Mouse (Mus musculus) liver, adult 2 months (tissue): ENCODE data around the gene Dnah2. TPM values are rescaled to one million over a fixed set of nuclear protein-coding genes. Genes with fewer than 3 reads are reported as not detected.
"Not testable (repeated sequence)": the region's sequence is repeated elsewhere in the genome, so short reads cannot be mapped to it uniquely, and the experiment has no call there.

Experiments
- DNase-seq: peaks from one replicate; pipeline ENCODE4 v3.0.0-alpha.2; 2011; ENCODE audit warnings: low read depth, low spot score; ENCODE audit errors: extremely low read depth
- H3K27ac ChIP-seq: fragments of 200-500 bp; replicated peaks from 2 replicates; pipeline ENCODE4 v1.5.1; 2012; ENCODE audit warnings: low read depth, mild to moderate bottlenecking, control low read depth, inconsistent platforms, low read length; ENCODE audit not compliant: insufficient read depth
- H3K27me3 ChIP-seq: fragments of 200-500 bp; 2 replicates; pipeline ENCODE4 v1.6.1; 2012; ENCODE audit warnings: mild to moderate bottlenecking, moderate library complexity, low read length, inconsistent platforms; ENCODE audit not compliant: control insufficient read depth, insufficient read depth
- H3K36me3 ChIP-seq: fragments of 200-500 bp; 2 replicates; pipeline ENCODE4 v1.6.1; 2012; ENCODE audit warnings: low read length, inconsistent platforms; ENCODE audit not compliant: control insufficient read depth, insufficient read depth
- H3K4me1 ChIP-seq: fragments of 200-500 bp; 2 replicates; pipeline ENCODE4 v1.6.1; 2011; ENCODE audit warnings: low read length; ENCODE audit not compliant: control insufficient read depth, insufficient read depth
- H3K4me3 ChIP-seq: fragments of 200-500 bp; 2 replicates; pipeline ENCODE4 v1.5.1; 2011; ENCODE audit warnings: low read depth, mild to moderate bottlenecking, control low read depth, low read length, moderate library complexity; ENCODE audit not compliant: insufficient read depth
- H3K79me2 ChIP-seq: fragments of 200-500 bp; 2 replicates; pipeline ENCODE4 v1.6.1; 2012; ENCODE audit warnings: inconsistent platforms, mild to moderate bottlenecking, low read length, moderate library complexity; ENCODE audit not compliant: control insufficient read depth, insufficient read depth
- H3K9ac ChIP-seq: fragments of 200-500 bp; 2 replicates; pipeline ENCODE4 v1.6.1; 2012; ENCODE audit warnings: low read depth, mild to moderate bottlenecking, control low read depth, inconsistent platforms, low read length
- CTCF ChIP-seq: fragments of 200-500 bp; IDR thresholded peaks from 2 replicates; pipeline ENCODE4 v1.5.1; 2011; ENCODE audit warnings: low read depth, low read length, control low read depth
- POLR2A ChIP-seq: fragments of 200-500 bp; IDR thresholded peaks from 2 replicates; pipeline ENCODE4 v1.6.1; 2011; ENCODE audit warnings: low read length, control low read depth; ENCODE audit not compliant: insufficient read depth; ENCODE audit errors: extremely low read depth
- WGBS: fragments of 180-500 bp; shearing (Covaris S2); methylation state at CpG from one replicate; pipeline ENCODE4 v1.1.7; 2018; 5-methylcytosine and 5-hydroxymethylcytosine counted together
- polyA plus RNA-seq: library from polyadenylated mRNA; depleted of rRNA; stranded (reverse); fragments of >200 nt; gene quantifications from 2 replicates; pipeline ENCODE4 v1.2.3, GENCODE M21; 2012
- total RNA-seq: library from RNA; depleted of rRNA; stranded (reverse); fragments of >200 nt; gene quantifications from 2 replicates; pipeline ENCODE4 v1.2.3, GENCODE M21; 2014

Gene Dnah2
- total and polyA plus RNA-seq, 2 experiments, result 0.02 to 0.09 TPM

DNA sequence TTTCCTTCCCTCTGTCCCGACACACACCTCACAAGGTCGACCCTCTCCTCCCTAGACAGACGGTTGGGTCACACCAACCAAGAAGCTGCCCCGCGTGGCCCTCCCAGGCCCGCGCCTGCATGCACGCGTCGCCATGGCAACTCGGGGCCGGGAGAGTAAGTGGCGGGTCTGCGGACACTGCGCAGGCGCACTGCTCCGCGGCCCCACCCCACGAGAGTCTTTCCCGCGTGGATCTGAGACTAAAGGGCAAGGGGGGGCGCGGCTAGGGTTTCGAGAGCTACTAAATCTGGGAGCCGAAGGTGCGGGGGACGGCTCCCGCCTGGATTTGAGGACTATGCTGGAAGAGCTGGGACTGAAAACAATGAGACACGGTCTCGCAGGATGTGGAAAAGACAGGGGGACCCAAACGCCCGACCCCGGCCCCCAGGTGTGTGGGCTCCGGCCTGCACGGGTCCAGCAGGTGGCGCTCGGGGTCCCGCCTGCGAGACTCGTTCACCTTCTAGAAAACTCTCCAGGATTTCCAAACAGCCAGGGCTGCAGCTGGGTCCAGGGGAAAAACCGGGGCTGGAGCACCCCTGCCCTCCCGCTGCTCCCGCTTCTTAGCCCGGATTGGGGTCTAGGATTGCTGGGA is 2.4 kb downstream of the Dnah2 start:
- peak; percentile 20 for DNase-seq
- H3K4me3 ChIP-seq, result peak overlapping the region; percentile 50
- peak overlapping the region; percentile 20 for H3K9ac ChIP-seq
- H3K27me3 ChIP-seq, result 0 out of 2 replicates have a peak, but pooled peaks cover 2% of the 10 kb centered on the region
- no peak overlapping the region for H3K27ac ChIP-seq
- TF ChIP-seq CTCF (peak; percentile 65), POLR2A (no peak)
- H3K79me2 ChIP-seq, result no peaks in the 10 kb centered on the region
- H3K4me1 ChIP-seq, result peaks cover 8% of the 10 kb centered on the region
- WGBS, result 1% methylated on average over 44 of the region's 44 CpGs
- no peaks in the 10 kb centered on the region for H3K36me3 ChIP-seq

GRCm38 (mm10) chr11:69545957-69546356 is 3.0 kb downstream of the Dnah2 start:
- Histone ChIP-seq H3K9ac (0 out of 2 replicates have a peak overlapping the region, but pooled peaks have one; percentile 20), H3K79me2 (no peaks in the 10 kb centered on the region), H3K27ac (no peak overlapping the region), H3K4me1 (peaks cover 8% of the 10 kb centered on the region), H3K4me3 (no peak overlapping the region), H3K36me3 (no peaks in the 10 kb centered on the region), H3K27me3 (0 out of 2 replicates have a peak, but pooled peaks cover 2% of the 10 kb centered on the region)
- WGBS, result 31% methylated on average over 7 of the region's 7 CpGs
- peak; percentile 15 for DNase-seq
- TF ChIP-seq CTCF, result no peak
- no peak for TF ChIP-seq POLR2A

DNA sequence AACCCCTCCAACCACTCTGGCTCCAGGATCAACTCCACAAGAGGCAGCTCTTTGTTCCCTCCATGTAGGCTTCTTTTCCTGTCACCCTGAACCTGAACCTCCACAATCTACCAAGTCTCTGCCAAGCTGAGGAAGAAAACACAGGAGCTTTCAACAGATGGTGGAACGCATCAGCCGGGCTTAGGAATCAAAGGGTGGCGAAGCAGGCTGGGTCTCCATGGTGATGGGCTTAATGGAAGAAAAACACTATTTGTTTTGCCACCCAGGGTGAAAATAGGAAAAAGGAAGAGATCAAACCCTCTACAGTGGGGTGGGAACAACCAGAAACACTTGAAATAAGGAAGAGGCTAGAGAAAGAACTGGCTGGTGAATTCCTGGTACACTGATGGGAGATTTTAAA is 5.3 kb downstream of the Dnah2 start:
- WGBS, result 83% methylated on average over 3 of the region's 3 CpGs
- Histone ChIP-seq H3K4me1 (peaks cover 8% of the 10 kb centered on the region), H3K27me3 (0 out of 2 replicates have a peak, but pooled peaks cover 2% of the 10 kb centered on the region), H3K79me2 (no peaks in the 10 kb centered on the region), H3K27ac (no peak overlapping the region), H3K36me3 (no peaks in the 10 kb centered on the region), H3K9ac (no peak overlapping the region), H3K4me3 (no peak overlapping the region)
- no peak for DNase-seq
- TF ChIP-seq CTCF (no peak), POLR2A (no peak)

- H3K27me3 ChIP-seq, H3K27ac ChIP-seq, H3K9ac ChIP-seq, DNase-seq, H3K4me1 ChIP-seq, H3K36me3 ChIP-seq, H3K79me2 ChIP-seq, H3K4me3 ChIP-seq: not testable (repeated sequence)
- WGBS, result 69% methylated on average over 1 of the region's 3 CpGs
Observed at GRCm38 (mm10) chr11:69541741-69542140, 7.2 kb downstream of the Dnah2 start.

DNA sequence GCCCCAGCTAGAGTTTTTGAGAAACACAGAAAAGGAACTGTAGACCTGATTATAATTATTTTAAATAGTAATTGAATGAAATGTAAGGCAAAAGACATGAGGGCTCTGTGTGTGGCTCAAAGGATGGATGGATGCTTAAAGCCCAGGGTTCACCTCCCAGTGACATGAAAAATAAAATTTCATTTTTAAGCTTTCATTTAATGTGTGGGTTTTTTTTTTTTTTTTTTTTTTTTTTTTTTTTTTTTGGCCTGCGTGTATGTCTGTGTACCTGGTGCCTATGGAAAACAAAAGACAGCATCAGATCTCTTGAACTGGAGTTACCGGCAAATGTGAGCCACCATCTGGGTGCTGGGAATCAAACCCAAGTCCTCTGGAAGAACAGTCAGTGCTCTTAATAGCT is 8.2 kb downstream of the Dnah2 start:
- Histone ChIP-seq H3K9ac (no peak overlapping the region), H3K79me2 (no peaks in the 10 kb centered on the region), H3K36me3 (no peaks in the 10 kb centered on the region), H3K4me1 (no peaks in the 10 kb centered on the region), H3K27ac (no peak overlapping the region), H3K4me3 (no peak overlapping the region), H3K27me3 (no peaks in the 10 kb centered on the region)
- WGBS, result 97% methylated on average over 2 of the region's 2 CpGs
- no peak for DNase-seq
- TF ChIP-seq POLR2A (no peak), CTCF (no peak)

GRCm38 (mm10) chr11:69534990-69535389 is 13.9 kb downstream of the Dnah2 start:
- Histone ChIP-seq H3K4me1 (no peaks in the 10 kb centered on the region), H3K4me3 (no peak overlapping the region), H3K27me3 (no peaks in the 10 kb centered on the region), H3K36me3 (no peaks in the 10 kb centered on the region), H3K79me2 (no peaks in the 10 kb centered on the region), H3K27ac (no peak overlapping the region), H3K9ac (no peak overlapping the region)
- no peak for TF ChIP-seq POLR2A
- no peak for TF ChIP-seq CTCF
- WGBS, result 83% methylated on average over 1 of the region's 1 CpGs
- no peak for DNase-seq
